Mouse (Mus musculus) CD4-positive naive resting alpha-beta T cell, adult 57 days (primary cell): ENCODE data around the gene Cecr2. TPM values are rescaled to one million over a fixed set of nuclear protein-coding genes. Genes with fewer than 3 reads are reported as not detected.

Experiments
- total RNA-seq: library from RNA; stranded (reverse); gene quantifications from one replicate; pipeline ENCODE4 v1.2.4, GENCODE M21; 2023

Gene Cecr2
- total RNA-seq = 1.1 TPM

GRCm38 (mm10) chr6:120665816-120666760, at the start of gene Cecr2:
Gene Cecr2, plus strand, starts transcription at chr6:120666369.

GRCm38 (mm10) chr6:120773149-120773628, 107.0 kb downstream of the Cecr2 start, which contains the start of gene Slc25a18:
Gene Slc25a18, plus strand, starts transcription at chr6:120773578.

Other genes starting within 250 kb of the Cecr2 start
- 208 TPM for gene Il17ra, start 203.1 kb upstream of the Cecr2 start, total RNA-seq
- gene Tmem121b, start 172.6 kb upstream of the Cecr2 start, total RNA-seq = 0.65 TPM
- gene Hdhd5, start 135.1 kb upstream of the Cecr2 start, total RNA-seq = 111 TPM
- gene Slc25a18, start 107.2 kb downstream of the Cecr2 start, total RNA-seq = not detected
- gene Atp6v1e1, start 156.4 kb downstream of the Cecr2 start, total RNA-seq = 110 TPM
- gene Bcl2l13, start 169.8 kb downstream of the Cecr2 start, total RNA-seq = 47.3 TPM